Mouse (Mus musculus) right cerebral cortex, postnatal 10 days (tissue): Measurements from ENCODE around the gene Fam72a.

ENCODE experiments used
- DNase-seq, 2 experiments: peaks; one replicate each; pipeline ENCODE4 v3.0.0; 2021; ENCODE audit warnings: low spot score in 2 of 2

Gene Fam72a

GRCm38 (mm10) chr1:131578943-131579680 lies 51.4 kb downstream of the Fam72a start:
- DNase-seq, result peak; percentile 39 to 43

GRCm38 (mm10) chr1:131580389-131580788 lies 52.7 kb downstream of the Fam72a start:
- DNase-seq, result no peak

- DNase-seq, result no peak
Observed at GRCm38 (mm10) chr1:131583598-131583997, 55.9 kb downstream of the Fam72a start.

GRCm38 (mm10) chr1:131586836-131587235 lies 59.1 kb downstream of the Fam72a start:
- peak; percentile 53 to 65 for DNase-seq
